Mouse (Mus musculus) MEL-GATA-1-ER (cell line): ENCODE data around the gene Scamp5.
"Not testable (repeated sequence)": the region's sequence is repeated elsewhere in the genome, so short reads cannot be mapped to it uniquely, and the experiment has no call there.

Experiments used
- DNase-seq: peaks from one replicate; pipeline ENCODE4 v3.0.0-alpha.2; 2012; ENCODE audit warnings: low read depth; ENCODE audit errors: extremely low read depth

The Scamp5 gene

GRCm38 (mm10) chr9:57452624-57453462, 15.0 kb downstream of the Scamp5 start:
- no peak for DNase-seq

GRCm38 (mm10) chr9:57449715-57450114, 18.1 kb downstream of the Scamp5 start:
- DNase-seq = no peak

- DNase-seq = peak; percentile 59
Observed at GRCm38 (mm10) chr9:57440620-57441019, 27.2 kb downstream of the Scamp5 start.

GRCm38 (mm10) chr9:57439522-57440295, 28.2 kb downstream of the Scamp5 start, which contains the start of gene Ppcdc:
TSS of gene Ppcdc (minus strand) at chr9:57440124.
- peak; percentile 98 for DNase-seq

- no peak for DNase-seq
Observed at GRCm38 (mm10) chr9:57439083-57439482, 28.8 kb downstream of the Scamp5 start.

- no peak for DNase-seq
Observed at GRCm38 (mm10) chr9:57437896-57438614, 29.8 kb downstream of the Scamp5 start.

- DNase-seq = no peak
Observed at GRCm38 (mm10) chr9:57436166-57436565, 31.7 kb downstream of the Scamp5 start.

GRCm38 (mm10) chr9:57434405-57435165, 33.3 kb downstream of the Scamp5 start:
- DNase-seq = no peak

GRCm38 (mm10) chr9:57433097-57434032, 34.5 kb downstream of the Scamp5 start:
- DNase-seq = peak; percentile 73

GRCm38 (mm10) chr9:57432480-57432879, 35.4 kb downstream of the Scamp5 start:
- DNase-seq = no peak

- DNase-seq = no peak
Observed at GRCm38 (mm10) chr9:57431202-57431601, 36.7 kb downstream of the Scamp5 start.

GRCm38 (mm10) chr9:57428391-57428790, 39.5 kb downstream of the Scamp5 start:
- no peak for DNase-seq

- DNase-seq = no peak
Observed at GRCm38 (mm10) chr9:57427937-57428336, 39.9 kb downstream of the Scamp5 start.

- DNase-seq = not testable (repeated sequence)
Observed at GRCm38 (mm10) chr9:57427123-57427522, 40.7 kb downstream of the Scamp5 start.

GRCm38 (mm10) chr9:57425116-57425515, 42.7 kb downstream of the Scamp5 start:
- DNase-seq = no peak

- DNase-seq = no peak
Observed at GRCm38 (mm10) chr9:57424066-57424465, 43.8 kb downstream of the Scamp5 start.

- no peak for DNase-seq
Observed at GRCm38 (mm10) chr9:57421688-57422111, 46.2 kb downstream of the Scamp5 start.

- DNase-seq = peak; percentile 96
Observed at GRCm38 (mm10) chr9:57421121-57421571, 46.7 kb downstream of the Scamp5 start.

- peak; percentile 90 for DNase-seq
Observed at GRCm38 (mm10) chr9:57420321-57421120, 47.3 kb downstream of the Scamp5 start.
